Mouse (Mus musculus) cerebellum, adult 2 months (tissue): ENCODE results near the gene Cd37.

Experiments used
- CTCF ChIP-seq: fragments of 200-500 bp; IDR thresholded peaks from 2 replicates; pipeline ENCODE4 v1.5.1; 2011; ENCODE audit warnings: low read depth, mild to moderate bottlenecking, control low read depth, low read length, moderate library complexity, borderline replicate concordance; ENCODE audit not compliant: insufficient read depth
- POLR2A ChIP-seq: fragments of 200-500 bp; IDR thresholded peaks from 2 replicates; pipeline ENCODE4 v1.6.1; 2011; ENCODE audit warnings: low read length, control low read depth, borderline replicate concordance; ENCODE audit not compliant: insufficient read depth

DNA sequence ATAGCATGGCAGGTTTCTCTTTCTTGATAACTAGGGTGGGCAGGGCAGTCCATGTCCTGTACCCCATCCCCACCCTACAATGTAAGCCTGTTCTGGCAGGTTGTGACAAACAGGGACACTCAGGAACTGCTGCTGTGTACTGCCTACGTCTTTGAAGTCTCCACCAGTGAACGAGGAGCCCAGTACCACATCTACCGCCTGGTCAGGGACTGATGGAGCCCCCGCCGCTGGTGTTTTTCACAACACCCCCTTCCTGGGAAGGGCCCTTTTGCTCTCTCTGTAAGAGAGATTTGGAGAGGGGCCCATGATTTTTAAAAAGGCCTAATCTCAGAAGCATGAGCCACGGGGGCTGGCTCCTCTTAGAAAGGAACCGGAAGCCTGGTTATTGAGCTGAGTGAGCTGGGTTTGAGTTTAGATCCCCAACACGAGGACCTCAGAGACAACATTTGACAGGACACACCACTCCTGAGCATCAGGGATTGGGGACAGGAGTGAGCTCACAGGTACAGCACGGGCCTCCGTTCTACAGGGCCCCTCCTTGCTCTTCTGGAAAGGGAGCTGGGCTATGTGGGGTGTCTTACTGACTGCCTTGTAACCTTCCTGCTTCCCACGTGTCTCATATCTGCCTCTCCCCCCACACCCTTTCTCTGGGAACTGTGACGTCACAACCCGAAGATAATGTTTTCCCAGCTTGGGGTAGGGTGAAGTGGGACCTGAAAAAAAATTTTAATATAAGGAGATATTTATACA lies 6.0 kb downstream of the Cd37 start:
- no peak for TF ChIP-seq CTCF
- no peak for TF ChIP-seq POLR2A
